Comparison of ENCODE assay signal across 8 mouse cellular contexts in genomic region chr2:5064247-5064646, GRCm38 (mm10). TPM values are rescaled to one million over a fixed set of nuclear protein-coding genes. Genes with fewer than 3 reads are reported as not detected.
DNase-seq lines count a peak whose midpoint lies in the region; ATAC-seq and TF ChIP-seq lines count a peak whose summit lies in the region.

No protein-coding gene starts in this region.

- H3K27me3 ChIP-seq in cerebellum, adult 2 months (ENCODE audit: control insufficient read depth, insufficient read depth, low read length): no peaks in the 10 kb centered on the region
- 0 out of 2 replicates have a peak, but pooled peaks cover 3% of the 10 kb centered on the region for H3K27me3 ChIP-seq in neural tube, embryonic 11.5 days (ENCODE audit: control insufficient read depth, insufficient read depth, low read length)
- no peaks in the 10 kb centered on the region for H3K27me3 ChIP-seq in limb, embryonic 14.5 days (ENCODE audit: control insufficient read depth, insufficient read depth, low read length)
- H3K27me3 ChIP-seq in stomach, embryonic 15.5 days (replicated peaks): no peaks in the 10 kb centered on the region

- H3K4me3 ChIP-seq in cerebellum, adult 2 months (replicated peaks; ENCODE audit: insufficient read depth, low read depth, low read length): peak overlapping the region; percentile 53
- H3K4me3 ChIP-seq in neural tube, embryonic 11.5 days (ENCODE audit: low read depth, low read length): peak overlapping the region; percentile 51
- H3K4me3 ChIP-seq in limb, embryonic 14.5 days (replicated peaks; ENCODE audit: low read length): peak overlapping the region; percentile 67
- H3K4me3 ChIP-seq in stomach, embryonic 15.5 days (replicated peaks): peak overlapping the region; percentile 62

- TF ChIP-seq CTCF in cerebellum, adult 2 months (IDR thresholded peaks at IDR 0.05; ENCODE audit: borderline replicate concordance, insufficient read depth, low read depth, low read length): no peak

- ATAC-seq in neural tube, embryonic 11.5 days (ENCODE audit: insufficient read depth, low FRiP score, low TSS enrichment): peak; percentile 15; the same call in 1 of the 2 replicates
- ATAC-seq in limb, embryonic 14.5 days (ENCODE audit: low FRiP score, low read depth): no peak
- ATAC-seq in stomach, embryonic 15.5 days (ENCODE audit: insufficient read depth, low FRiP score, low read depth): peak; percentile 15; the same call in 1 of the 2 replicates

- WGBS in cerebellum, adult 2 months: 9% methylated on average over 4 of the region's 4 CpGs
- 41% methylated on average over 4 of the region's 4 CpGs for WGBS in neural tube, embryonic 11.5 days
- 31% methylated on average over 4 of the region's 4 CpGs for WGBS in limb, embryonic 14.5 days
- WGBS in stomach, embryonic 15.5 days: 26% methylated on average over 4 of the region's 4 CpGs

- TF ChIP-seq POLR2A in cerebellum, adult 2 months (IDR thresholded peaks at IDR 0.05; ENCODE audit: borderline replicate concordance, insufficient read depth, low read length): no peak
- no peak for TF ChIP-seq POLR2A in limb, embryonic 14.5 days (IDR thresholded peaks at IDR 0.05; ENCODE audit: borderline replicate concordance, extremely low read depth, insufficient read depth, insufficient read length)

- no peaks in the 10 kb centered on the region; the same call in 1 of the 2 replicates for H3K4me1 ChIP-seq in cerebellum, adult 2 months (ENCODE audit: control insufficient read depth, insufficient read depth, low read length)
- no peaks in the 10 kb centered on the region; the same call in 1 of the 2 replicates for H3K4me1 ChIP-seq in neural tube, embryonic 11.5 days (ENCODE audit: control insufficient read depth, insufficient read depth, low read length)
- H3K4me1 ChIP-seq in limb, embryonic 14.5 days (ENCODE audit: control insufficient read depth, insufficient read depth, low read length): peaks cover 8% of the 10 kb centered on the region; the same call in 1 of the 2 replicates
- no peaks in the 10 kb centered on the region for H3K4me1 ChIP-seq in stomach, embryonic 15.5 days

- H3K27ac ChIP-seq in cerebellum, adult 2 months (ENCODE audit: insufficient read depth, low read length): no peak overlapping the region
- H3K27ac ChIP-seq in neural tube, embryonic 11.5 days (ENCODE audit: low read depth, low read length): no peak overlapping the region
- H3K27ac ChIP-seq in limb, embryonic 14.5 days (replicated peaks; ENCODE audit: low read depth, low read length): no peak overlapping the region
- no peak overlapping the region for H3K27ac ChIP-seq in stomach, embryonic 15.5 days

- no peak for DNase-seq in cerebellum, adult 2 months
- no peak for DNase-seq in cerebellum, adult 9-10 months
- peak; percentile 14 for DNase-seq in neural tube, embryonic 11.5 days (ENCODE audit: low spot score)
- no peak for DNase-seq in neural tube, embryonic 10.5 days (ENCODE audit: extremely low spot score, low spot score)
- DNase-seq in limb, embryonic 14.5 days (ENCODE audit: low spot score): no peak
- DNase-seq in urinary bladder, adult 2 months (ENCODE audit: low spot score): no peak
- no peak for DNase-seq in kidney, postnatal 10 days

- H3K9me3 ChIP-seq in neural tube, embryonic 11.5 days (ENCODE audit: control insufficient read depth, low read length): no peaks in the 10 kb centered on the region
- H3K9me3 ChIP-seq in limb, embryonic 14.5 days (ENCODE audit: control insufficient read depth, low read length): no peaks in the 10 kb centered on the region
- no peaks in the 10 kb centered on the region for H3K9me3 ChIP-seq in stomach, embryonic 15.5 days

- H3K36me3 ChIP-seq in neural tube, embryonic 11.5 days (ENCODE audit: control insufficient read depth, insufficient read depth, low read length): no peaks in the 10 kb centered on the region
- H3K36me3 ChIP-seq in limb, embryonic 14.5 days (ENCODE audit: control insufficient read depth, insufficient read depth, low read length): no peaks in the 10 kb centered on the region
- H3K36me3 ChIP-seq in stomach, embryonic 15.5 days: no peaks in the 10 kb centered on the region

- peak overlapping the region; percentile 59 for H3K4me2 ChIP-seq in neural tube, embryonic 11.5 days (ENCODE audit: low read depth)
- peak overlapping the region; percentile 96 for H3K4me2 ChIP-seq in limb, embryonic 14.5 days (replicated peaks; ENCODE audit: low read depth, low read length, severe bottlenecking)
- peak overlapping the region; percentile 79 for H3K4me2 ChIP-seq in stomach, embryonic 15.5 days

- H3K9ac ChIP-seq in neural tube, embryonic 11.5 days (ENCODE audit: low read length): no peak overlapping the region
- no peak overlapping the region for H3K9ac ChIP-seq in limb, embryonic 14.5 days (ENCODE audit: low read depth, low read length, severe bottlenecking)
- H3K9ac ChIP-seq in stomach, embryonic 15.5 days: no peak overlapping the region

RNA-seq across cellular contexts. Expression of gene Optn, which starts 0.4 kb away (rescaled TPM):
- 14.6 and 16.3 TPM in 2 replicates for polyA plus RNA-seq in cerebellum, adult 2 months (2012; rRNA removed)
- 5.0 and 5.7 TPM in 2 replicates for polyA plus RNA-seq in neural tube, embryonic 11.5 days (2014; fragmentation: Nextera tagmentation; extraction: Ambion mirVana)
- polyA plus RNA-seq in limb, embryonic 14.5 days (2012; rRNA removed): 2.1 and 3.0 TPM in 2 replicates
- polyA plus RNA-seq in limb, embryonic 14.5 days (2014; fragmentation: Nextera tagmentation; extraction: Ambion mirVana): 4.8 and 5.0 TPM in 2 replicates
- polyA plus RNA-seq in stomach, embryonic 15.5 days (2015; fragmentation: Nextera tagmentation; extraction: Ambion mirVana): 11.2 and 12.4 TPM in 2 replicates
- polyA plus RNA-seq in urinary bladder, adult 2 months (2012; rRNA removed): 10.0 and 18.1 TPM in 2 replicates

RNA-seq across cellular contexts. Expression of gene Mcm10, which starts 51.7 kb away (rescaled TPM):
- 1.4 and 2.0 TPM in 2 replicates for polyA plus RNA-seq in cerebellum, adult 2 months (2012; rRNA removed)
- polyA plus RNA-seq in neural tube, embryonic 11.5 days (2014; fragmentation: Nextera tagmentation; extraction: Ambion mirVana): 44.4 and 50.0 TPM in 2 replicates
- polyA plus RNA-seq in limb, embryonic 14.5 days (2012; rRNA removed): 22.8 and 25.5 TPM in 2 replicates
- 22.2 and 24.9 TPM in 2 replicates for polyA plus RNA-seq in limb, embryonic 14.5 days (2014; fragmentation: Nextera tagmentation; extraction: Ambion mirVana)
- 28.4 and 29.0 TPM in 2 replicates for polyA plus RNA-seq in stomach, embryonic 15.5 days (2015; fragmentation: Nextera tagmentation; extraction: Ambion mirVana)
- polyA plus RNA-seq in urinary bladder, adult 2 months (2012; rRNA removed): 1.4 and 1.6 TPM in 2 replicates
